14 mouse cellular contexts compared by ENCODE assay signal in genomic region chr13:91184226-91184625, GRCm38 (mm10).
"Had no signal": no experiment of that assay in that cellular context is flagged by ENCODE, and none has a peak within 500 bp of the region (broad histone marks: within the 10 kb centered on the region; RNA-seq: fewer than 3 reads in every experiment).

No protein-coding gene starts in this region.

- H3K9me3 ChIP-seq: limb, embryonic 13.5 days; midbrain, embryonic 15.5 days; neural tube, embryonic 12.5 days had no signal

- ATAC-seq: midbrain, embryonic 15.5 days had no signal

- DNase-seq: kidney, adult 11 months; kidney, adult 9 months; kidney, postnatal 36 days; lung, adult 18-20 months; retina, postnatal 1 day; right cerebral cortex, postnatal 25 days; thymus, postnatal 14 days had no signal

- H3K9ac ChIP-seq: limb, embryonic 13.5 days; midbrain, embryonic 15.5 days; neural tube, embryonic 12.5 days had no signal

- H3K4me2 ChIP-seq: limb, embryonic 13.5 days; midbrain, embryonic 11.5 days; midbrain, embryonic 15.5 days; neural tube, embryonic 12.5 days had no signal

- H3K27me3 ChIP-seq: limb, embryonic 13.5 days; midbrain, embryonic 15.5 days; neural tube, embryonic 12.5 days had no signal

- H3K4me3 ChIP-seq: layer of hippocampus, adult 2 months; limb, embryonic 13.5 days; midbrain, embryonic 15.5 days; neural tube, embryonic 12.5 days had no signal

- H3K36me3 ChIP-seq: limb, embryonic 13.5 days; midbrain, embryonic 15.5 days; neural tube, embryonic 12.5 days had no signal

- H3K27ac ChIP-seq: kidney, postnatal 0 days; layer of hippocampus, adult 2 months; limb, embryonic 13.5 days; midbrain, embryonic 15.5 days; neural tube, embryonic 12.5 days; stomach, postnatal 0 days had no signal
